Mouse (Mus musculus) spleen, adult 12 weeks (tissue): Measurements from ENCODE around the gene Txnrd2.

Source experiments
- DNase-seq: peaks from one replicate; pipeline ENCODE4 v3.0.0; 2022; ENCODE audit warnings: low spot score

The Txnrd2 gene

GRCm38 (mm10) chr16:18426215-18426791 is at the start of gene Txnrd2:
Gene Txnrd2 (plus strand): TSS chr16:18426384.
- DNase-seq, result peak; percentile 84

GRCm38 (mm10) chr16:18377203-18377602 is 49.0 kb upstream of the Txnrd2 start:
- DNase-seq, result no peak

GRCm38 (mm10) chr16:18378489-18378888 is 47.7 kb upstream of the Txnrd2 start:
- no peak for DNase-seq

- no peak for DNase-seq
These were observed 46.7 kb upstream of the Txnrd2 start for GRCm38 (mm10) chr16:18379338-18380001.

- no peak for DNase-seq
These were observed 45.6 kb upstream of the Txnrd2 start for GRCm38 (mm10) chr16:18380495-18381063.

- DNase-seq, result no peak
These were observed 44.4 kb upstream of the Txnrd2 start for GRCm38 (mm10) chr16:18381621-18382258.

- DNase-seq, result no peak
These were observed 43.0 kb upstream of the Txnrd2 start for GRCm38 (mm10) chr16:18383045-18383726.

- no peak for DNase-seq
These were observed 42.4 kb upstream of the Txnrd2 start for GRCm38 (mm10) chr16:18383756-18384155.

- no peak for DNase-seq
These were observed 42.0 kb upstream of the Txnrd2 start for GRCm38 (mm10) chr16:18384211-18384610.

- DNase-seq, result no peak
These were observed 41.5 kb upstream of the Txnrd2 start for GRCm38 (mm10) chr16:18384659-18385058.

GRCm38 (mm10) chr16:18385411-18385810 is 40.8 kb upstream of the Txnrd2 start:
- DNase-seq, result no peak

GRCm38 (mm10) chr16:18386451-18386850 is 39.7 kb upstream of the Txnrd2 start:
- DNase-seq, result no peak

- DNase-seq, result no peak
These were observed 39.2 kb upstream of the Txnrd2 start for GRCm38 (mm10) chr16:18386972-18387371.

GRCm38 (mm10) chr16:18387704-18388582 is 38.2 kb upstream of the Txnrd2 start:
- DNase-seq, result no peak

GRCm38 (mm10) chr16:18388583-18389435 is 37.4 kb upstream of the Txnrd2 start:
- DNase-seq, result no peak

- DNase-seq, result no peak
These were observed 35.8 kb upstream of the Txnrd2 start for GRCm38 (mm10) chr16:18390399-18390798.

- no peak for DNase-seq
These were observed 35.1 kb upstream of the Txnrd2 start for GRCm38 (mm10) chr16:18391127-18391526.

GRCm38 (mm10) chr16:18391728-18392127 is 34.5 kb upstream of the Txnrd2 start:
- DNase-seq, result no peak

GRCm38 (mm10) chr16:18392469-18393426 is 33.4 kb upstream of the Txnrd2 start:
- peak; percentile 86 for DNase-seq
